Comparison of ENCODE assay signal across 9 mouse cellular contexts in the genomic region with DNA sequence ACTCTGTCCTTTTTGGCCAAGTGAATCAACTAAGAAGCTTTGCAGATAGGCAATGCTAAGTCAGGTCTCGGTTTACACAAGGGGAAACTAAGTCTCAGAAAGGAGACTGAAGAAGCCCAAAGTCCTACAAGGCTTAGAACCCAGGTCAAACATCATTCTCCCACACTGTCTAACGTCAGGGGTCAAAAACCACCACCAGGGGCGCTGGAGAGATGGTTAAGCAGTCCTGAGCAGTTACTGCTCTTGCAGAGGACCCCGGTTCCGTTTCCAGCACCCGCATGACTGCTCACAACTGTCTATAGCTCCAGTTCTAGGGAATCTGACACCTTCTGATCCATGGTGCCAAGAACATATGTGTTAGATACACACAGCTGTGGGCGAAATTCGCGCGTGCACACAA. TPM values are rescaled to one million over a fixed set of nuclear protein-coding genes. Genes with fewer than 3 reads are reported as not detected.
DNase-seq lines count a peak whose midpoint lies in the region; ATAC-seq and TF ChIP-seq lines count a peak whose summit lies in the region.
"Had no signal": no experiment of that assay in that cellular context is flagged by ENCODE, and none has a peak within 500 bp of the region (broad histone marks: within the 10 kb centered on the region; RNA-seq: fewer than 3 reads in every experiment).

No protein-coding gene starts in this region.

- no peak for DNase-seq in heart, embryonic 10.5 days (ENCODE audit: low spot score)
- no peak for DNase-seq in heart, adult 9 months (ENCODE audit: low spot score in 2 of 2)
- peak; percentile 26 for DNase-seq in CD4-positive helper T cell, adult 2 months (ENCODE audit: low read depth, low spot score)
- peak; percentile 71 to 77 for DNase-seq in adrenal gland, postnatal 36 days
- DNase-seq in mesoderm, embryonic 11.5 days (ENCODE audit: low read depth, low spot score) = peak; percentile 60
- DNase-seq in frontal cortex, postnatal 10 days (ENCODE audit: low spot score in 2 of 2) = no peak
- DNase-seq in ovary, postnatal 36 days (ENCODE audit: low spot score) = no peak

- ATAC-seq in intestine, postnatal 0 days = no peak

- H3K4me1 ChIP-seq in heart, embryonic 10.5 days = peaks cover 44% of the 10 kb centered on the region
- H3K4me1 ChIP-seq in intestine, postnatal 0 days (replicated peaks; ENCODE audit: control insufficient read depth, insufficient read depth, low read length) = peaks cover 3% of the 10 kb centered on the region; the same call in 1 of the 2 replicates

- peaks cover 25% of the 10 kb centered on the region for H3K27me3 ChIP-seq in heart, embryonic 10.5 days (ENCODE audit: insufficient read depth, poor library complexity, severe bottlenecking)
- no peaks in the 10 kb centered on the region for H3K27me3 ChIP-seq in intestine, postnatal 0 days (replicated peaks; ENCODE audit: control insufficient read depth, insufficient read depth, low read length)

- no peak overlapping the region for H3K27ac ChIP-seq in heart, embryonic 10.5 days
- no peak overlapping the region; the same call in 1 of the 2 replicates for H3K27ac ChIP-seq in intestine, postnatal 0 days (ENCODE audit: low read depth, low read length)

- peak; percentile 77 for TF ChIP-seq CTCF in intestine, postnatal 0 days (IDR thresholded peaks at IDR 0.05; ENCODE audit: low read depth)

- H3K9ac ChIP-seq in intestine, postnatal 0 days (ENCODE audit: low read depth, low read length) = 0 out of 2 replicates have a peak overlapping the region, but pooled peaks have one; percentile 87

- H3K36me3 ChIP-seq in heart, embryonic 10.5 days = no peaks in the 10 kb centered on the region
- H3K36me3 ChIP-seq in intestine, postnatal 0 days (ENCODE audit: control insufficient read depth, insufficient read depth) = no peaks in the 10 kb centered on the region

- peak overlapping the region; percentile 90 for H3K4me2 ChIP-seq in intestine, postnatal 0 days (replicated peaks; ENCODE audit: low read depth)

- H3K9me3 ChIP-seq in heart, embryonic 10.5 days = no peaks in the 10 kb centered on the region
- H3K9me3 ChIP-seq in intestine, postnatal 0 days (ENCODE audit: control insufficient read depth) = no peaks in the 10 kb centered on the region

- peak overlapping the region; percentile 85; the same call in 1 of the 2 replicates for H3K4me3 ChIP-seq in heart, embryonic 10.5 days
- no peak overlapping the region for H3K4me3 ChIP-seq in intestine, postnatal 0 days (ENCODE audit: low read depth, low read length)

- WGBS in heart, embryonic 10.5 days = 55% methylated on average over 10 of the region's 10 CpGs
- WGBS in intestine, postnatal 0 days = 56% methylated on average over 10 of the region's 10 CpGs

RNA-seq across cellular contexts. Expression of gene Cdk18, which starts 0.7 kb away (rescaled TPM):
- 6.8 and 6.9 TPM in 2 replicates for polyA plus RNA-seq in heart, embryonic 10.5 days (2016; fragmentation: Nextera tagmentation; extraction: Ambion mirVana)
- total RNA-seq in adrenal gland, postnatal 36 days (2021) = 10 to 100 TPM; 14.2 to 21.2 TPM
- polyA plus RNA-seq in intestine, postnatal 0 days (2015; fragmentation: Nextera tagmentation; extraction: Ambion mirVana) = 33.7 and 39.3 TPM in 2 replicates
- polyA plus RNA-seq: erythroblast, embryonic 14.5 days had no signal

RNA-seq across cellular contexts. Expression of gene Lemd1, which starts 51.1 kb away (rescaled TPM):
- polyA plus RNA-seq in heart, embryonic 10.5 days (2016; fragmentation: Nextera tagmentation; extraction: Ambion mirVana) = 0.12 and 0.49 TPM in 2 replicates
- total RNA-seq in adrenal gland, postnatal 36 days (2021) = under 1 TPM; 0.33 TPM
- 0.08 TPM in 1 of 2 replicates, not detected in the other for polyA plus RNA-seq in intestine, postnatal 0 days (2015; fragmentation: Nextera tagmentation; extraction: Ambion mirVana)
- polyA plus RNA-seq: erythroblast, embryonic 14.5 days had no signal

RNA-seq across cellular contexts. Expression of gene AC124108.1, which starts 51.1 kb away (rescaled TPM):
- polyA plus RNA-seq in heart, embryonic 10.5 days (2016; fragmentation: Nextera tagmentation; extraction: Ambion mirVana) = 0.05 TPM in 1 of 2 replicates, not detected in the other
- total RNA-seq in adrenal gland, postnatal 36 days (2021) = under 1 TPM in 1 of 2 experiments, not detected in 1; 0.07 TPM
- polyA plus RNA-seq in intestine, postnatal 0 days (2015; fragmentation: Nextera tagmentation; extraction: Ambion mirVana) = not detected in 2 replicates
- polyA plus RNA-seq: erythroblast, embryonic 14.5 days had no signal

Comparison
In these comparisons a context has a peak if more than half of its experiments do, and no peak if none do; other contexts are left out.
1. DNase-seq: peak in CD4-positive helper T cell, adult 2 months (single experiment), adrenal gland, postnatal 36 days (2 of 2) and mesoderm, embryonic 11.5 days (single experiment); none in heart, embryonic 10.5 days (single experiment), heart, adult 9 months (0 of 2), frontal cortex, postnatal 10 days (0 of 2) and ovary, postnatal 36 days (single experiment).